Mouse (Mus musculus): ENCODE data around the gene Kdm1b. TPM values are rescaled to one million over a fixed set of nuclear protein-coding genes. Genes with fewer than 3 reads are reported as not detected.

Gene Kdm1b
- polyA plus RNA-seq, 1 experiment from 2014 or later: 14.9 TPM

DNA sequence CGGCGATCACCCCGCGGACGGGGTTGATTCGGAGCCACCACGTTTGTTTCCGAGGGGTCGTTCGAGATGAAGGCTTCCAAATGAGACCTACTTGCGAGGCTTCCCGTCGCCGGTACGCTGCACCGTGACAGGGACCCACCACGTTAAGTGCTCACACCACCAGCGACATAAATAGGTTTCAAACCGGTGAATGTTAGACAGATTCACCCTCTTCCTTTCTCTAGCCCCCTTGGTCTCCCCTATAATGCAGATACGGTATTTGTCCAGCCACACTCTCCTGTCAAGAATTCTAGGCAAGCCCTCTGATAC lies 63.2 kb downstream of the Kdm1b start:
- peaks cover 4% of the 10 kb centered on the region for H3K4me1 ChIP-seq (replicated peaks; ENCODE audit: control insufficient read depth, insufficient read depth, low read length)
- peak; percentile 33 for ATAC-seq (ENCODE audit: low FRiP score)
- peak overlapping the region; percentile 99 for H3K27ac ChIP-seq (ENCODE audit: low read depth, low read length)
- DNase-seq (ENCODE audit: low spot score): no peak
- H3K9me3 ChIP-seq (ENCODE audit: control insufficient read depth, low read length): no peaks in the 10 kb centered on the region
- H3K9ac ChIP-seq (ENCODE audit: low read depth, low read length): peak overlapping the region; percentile 99
- H3K4me3 ChIP-seq (ENCODE audit: low read depth, low read length): peak overlapping the region; percentile 98
- WGBS: 1% methylated on average over 20 of the region's 20 CpGs
- no peaks in the 10 kb centered on the region for H3K27me3 ChIP-seq (ENCODE audit: control insufficient read depth, insufficient read depth, low read length)
- H3K36me3 ChIP-seq (ENCODE audit: control insufficient read depth, insufficient read depth, low read length): no peaks in the 10 kb centered on the region
- peak overlapping the region; percentile 65 for H3K4me2 ChIP-seq (replicated peaks; ENCODE audit: low read depth, low read length)

DNA sequence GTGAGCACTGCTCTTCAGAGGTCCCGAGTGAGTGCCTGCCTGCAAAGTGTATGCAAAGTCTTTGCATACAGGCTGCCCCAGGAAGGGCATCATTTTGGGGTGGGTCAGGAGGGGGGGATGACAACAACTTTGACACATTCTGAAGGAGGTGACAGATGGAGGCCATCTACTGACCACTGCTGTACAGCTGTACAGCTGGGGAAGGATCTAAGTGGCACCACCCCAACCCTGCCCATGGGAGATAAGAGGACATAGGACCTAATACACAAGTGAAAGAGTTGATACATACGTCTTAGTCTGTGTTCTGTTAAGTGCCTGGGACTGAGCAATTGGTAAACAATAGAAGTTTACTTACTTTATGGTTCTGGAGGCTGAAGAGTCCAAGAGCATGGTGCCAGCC lies 65.9 kb downstream of the Kdm1b start:
- Histone ChIP-seq H3K4me1 (replicated peaks; ENCODE audit: control insufficient read depth, insufficient read depth, low read length) (no peaks in the 10 kb centered on the region), H3K4me3 (ENCODE audit: low read depth, low read length) (no peak overlapping the region), H3K4me2 (replicated peaks; ENCODE audit: low read depth, low read length) (no peak overlapping the region), H3K9me3 (ENCODE audit: control insufficient read depth, low read length) (no peaks in the 10 kb centered on the region), H3K27ac (ENCODE audit: low read depth, low read length) (no peak overlapping the region), H3K9ac (ENCODE audit: low read depth, low read length) (no peak overlapping the region), H3K27me3 (ENCODE audit: control insufficient read depth, insufficient read depth, low read length) (no peaks in the 10 kb centered on the region), H3K36me3 (ENCODE audit: control insufficient read depth, insufficient read depth, low read length) (no peaks in the 10 kb centered on the region)
- DNase-seq (ENCODE audit: low spot score) (no peak), ATAC-seq (ENCODE audit: low FRiP score) (no peak)
- WGBS: 80% methylated on average over 2 of the region's 2 CpGs

DNA sequence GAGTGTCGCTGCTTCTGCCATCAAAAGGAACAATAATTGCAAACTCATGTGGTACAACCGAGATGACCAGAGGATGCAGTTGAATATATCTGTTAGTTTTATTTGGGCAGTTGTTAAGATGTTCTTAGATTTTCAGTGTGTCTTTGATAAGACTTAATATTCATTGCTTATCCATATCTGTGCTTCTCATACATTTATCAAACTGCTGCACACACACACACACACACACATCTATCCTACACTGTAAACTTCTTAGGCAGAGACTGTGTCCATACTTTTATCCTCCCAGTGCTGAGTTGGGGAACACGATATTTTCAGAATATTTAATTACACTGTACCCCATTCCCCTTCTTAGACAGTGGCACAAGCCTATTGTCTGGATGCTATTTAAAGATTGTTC lies 67.9 kb downstream of the Kdm1b start:
- no peaks in the 10 kb centered on the region for H3K4me1 ChIP-seq (replicated peaks; ENCODE audit: control insufficient read depth, insufficient read depth, low read length)
- H3K9ac ChIP-seq (ENCODE audit: low read depth, low read length): no peak overlapping the region
- DNase-seq (ENCODE audit: low spot score) (no peak), ATAC-seq (ENCODE audit: low FRiP score) (no peak)
- WGBS: 85% methylated on average over 3 of the region's 3 CpGs
- no peaks in the 10 kb centered on the region for H3K36me3 ChIP-seq (ENCODE audit: control insufficient read depth, insufficient read depth, low read length)
- H3K27ac ChIP-seq (ENCODE audit: low read depth, low read length): no peak overlapping the region
- H3K4me3 ChIP-seq (ENCODE audit: low read depth, low read length): no peak overlapping the region
- no peaks in the 10 kb centered on the region for H3K9me3 ChIP-seq (ENCODE audit: control insufficient read depth, low read length)
- no peaks in the 10 kb centered on the region for H3K27me3 ChIP-seq (ENCODE audit: control insufficient read depth, insufficient read depth, low read length)
- no peak overlapping the region for H3K4me2 ChIP-seq (replicated peaks; ENCODE audit: low read depth, low read length)

DNA sequence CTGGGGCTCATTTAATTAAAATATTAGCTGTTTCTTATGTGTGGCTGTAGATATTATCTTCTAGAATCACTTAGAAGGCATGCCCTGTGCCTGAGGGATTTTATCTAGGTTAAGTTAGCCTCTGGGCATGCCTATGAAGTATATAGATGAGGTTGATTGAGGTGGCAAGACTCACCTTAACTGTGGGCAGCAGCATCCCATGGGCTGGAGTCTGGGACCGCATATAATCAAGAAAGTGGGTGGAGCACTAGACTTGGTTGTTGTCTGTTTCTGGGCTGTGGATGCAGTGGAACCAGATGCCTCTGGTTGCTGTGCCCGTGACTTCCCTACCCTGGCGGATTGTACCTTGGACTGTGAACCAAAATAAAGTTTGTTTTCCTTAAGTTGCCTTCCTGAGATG lies 68.8 kb downstream of the Kdm1b start:
- 84% methylated on average over 3 of the region's 3 CpGs for WGBS
- H3K27me3 ChIP-seq (ENCODE audit: control insufficient read depth, insufficient read depth, low read length): no peaks in the 10 kb centered on the region
- no peak overlapping the region for H3K4me2 ChIP-seq (replicated peaks; ENCODE audit: low read depth, low read length)
- DNase-seq (ENCODE audit: low spot score) (no peak), ATAC-seq (ENCODE audit: low FRiP score) (no peak)
- no peak overlapping the region for H3K4me3 ChIP-seq (ENCODE audit: low read depth, low read length)
- no peaks in the 10 kb centered on the region for H3K4me1 ChIP-seq (replicated peaks; ENCODE audit: control insufficient read depth, insufficient read depth, low read length)
- no peak overlapping the region for H3K9ac ChIP-seq (ENCODE audit: low read depth, low read length)
- no peaks in the 10 kb centered on the region for H3K9me3 ChIP-seq (ENCODE audit: control insufficient read depth, low read length)
- no peak overlapping the region for H3K27ac ChIP-seq (ENCODE audit: low read depth, low read length)
- H3K36me3 ChIP-seq (ENCODE audit: control insufficient read depth, insufficient read depth, low read length): no peaks in the 10 kb centered on the region

DNA sequence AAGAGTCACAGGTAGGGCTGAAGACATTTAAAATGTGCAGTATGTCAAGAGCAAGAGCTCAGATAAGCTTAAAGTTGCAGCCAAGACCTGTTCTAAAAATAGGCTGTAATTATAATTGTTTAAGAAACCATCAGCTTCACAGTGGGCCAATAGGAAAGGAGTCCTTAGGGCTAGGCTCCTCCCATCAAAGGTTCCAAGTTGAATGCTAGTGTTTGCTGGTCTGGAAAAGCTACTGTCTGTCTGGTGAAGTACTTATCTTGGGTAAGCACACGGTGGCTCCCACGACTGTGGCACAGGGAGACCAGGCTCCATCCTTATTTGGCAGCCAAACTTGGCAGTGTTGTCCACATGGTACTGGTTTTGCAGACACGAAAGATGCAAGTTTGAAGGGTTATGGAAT lies 69.6 kb downstream of the Kdm1b start:
- Histone ChIP-seq H3K4me3 (ENCODE audit: low read depth, low read length) (no peak overlapping the region), H3K4me1 (replicated peaks; ENCODE audit: control insufficient read depth, insufficient read depth, low read length) (no peaks in the 10 kb centered on the region), H3K27ac (ENCODE audit: low read depth, low read length) (no peak overlapping the region), H3K36me3 (ENCODE audit: control insufficient read depth, insufficient read depth, low read length) (no peaks in the 10 kb centered on the region), H3K9ac (ENCODE audit: low read depth, low read length) (no peak overlapping the region), H3K9me3 (ENCODE audit: control insufficient read depth, low read length) (no peaks in the 10 kb centered on the region), H3K27me3 (ENCODE audit: control insufficient read depth, insufficient read depth, low read length) (no peaks in the 10 kb centered on the region), H3K4me2 (replicated peaks; ENCODE audit: low read depth, low read length) (no peak overlapping the region)
- WGBS: 70% methylated on average over 3 of the region's 3 CpGs
- no peak for ATAC-seq (ENCODE audit: low FRiP score)
- no peak for DNase-seq (ENCODE audit: low spot score)

DNA sequence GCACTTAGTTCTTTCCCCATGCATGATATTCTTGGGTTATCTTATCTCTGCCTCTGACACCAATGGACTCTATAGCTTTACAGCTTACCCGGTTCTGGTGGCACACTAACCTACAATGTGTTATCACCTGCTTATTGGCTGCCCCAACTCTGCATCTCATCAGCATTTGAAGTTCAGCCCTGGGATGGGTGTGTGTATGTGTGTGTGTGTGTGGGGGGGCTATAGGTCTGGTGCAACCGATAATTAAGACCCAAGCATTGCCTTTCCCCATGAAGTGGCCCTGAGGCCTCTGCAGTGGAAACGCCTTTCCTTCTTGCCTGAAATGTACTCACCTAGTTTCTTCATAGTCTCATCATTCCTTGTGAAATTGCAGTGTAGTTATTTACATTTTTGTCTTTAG lies 72.7 kb downstream of the Kdm1b start:
- DNase-seq (ENCODE audit: low spot score): no peak
- no peak for ATAC-seq (ENCODE audit: low FRiP score)
- WGBS: 86% methylated on average over 3 of the region's 3 CpGs
- Histone ChIP-seq H3K9me3 (ENCODE audit: control insufficient read depth, low read length) (no peaks in the 10 kb centered on the region), H3K4me2 (replicated peaks; ENCODE audit: low read depth, low read length) (no peak overlapping the region), H3K9ac (ENCODE audit: low read depth, low read length) (no peak overlapping the region), H3K27ac (ENCODE audit: low read depth, low read length) (no peak overlapping the region), H3K4me1 (replicated peaks; ENCODE audit: control insufficient read depth, insufficient read depth, low read length) (no peaks in the 10 kb centered on the region), H3K36me3 (ENCODE audit: control insufficient read depth, insufficient read depth, low read length) (no peaks in the 10 kb centered on the region), H3K4me3 (ENCODE audit: low read depth, low read length) (no peak overlapping the region), H3K27me3 (ENCODE audit: control insufficient read depth, insufficient read depth, low read length) (no peaks in the 10 kb centered on the region)

DNA sequence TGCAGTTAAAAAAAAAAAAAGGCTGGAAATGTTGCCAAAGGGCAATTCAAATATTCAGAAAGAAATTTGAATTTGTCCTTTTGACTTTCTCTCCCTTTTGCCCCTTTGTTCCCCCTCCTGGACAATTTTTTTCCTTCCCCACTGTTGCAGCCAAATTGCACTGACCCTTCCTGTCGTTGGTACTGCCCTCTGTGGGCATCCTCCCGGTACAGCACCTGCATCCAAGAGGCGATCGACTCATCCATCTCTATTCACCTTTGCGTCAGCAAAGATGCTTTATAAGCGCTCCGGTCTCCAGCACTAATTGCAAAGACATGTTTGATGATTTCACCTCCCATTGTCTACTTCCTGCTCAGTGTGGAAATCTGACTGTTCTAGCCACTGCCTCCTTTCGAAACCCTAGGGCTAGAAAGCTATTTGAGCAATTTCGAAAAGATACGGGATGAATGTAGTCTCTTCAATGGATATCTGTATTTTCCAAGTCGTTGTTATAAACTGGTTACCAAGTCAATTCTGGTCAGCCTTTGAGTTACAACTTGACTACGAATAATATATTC lies 78.1 kb downstream of the Kdm1b start:
- Histone ChIP-seq H3K27ac (ENCODE audit: low read depth, low read length) (no peak overlapping the region), H3K9me3 (ENCODE audit: control insufficient read depth, low read length) (no peaks in the 10 kb centered on the region), H3K27me3 (ENCODE audit: control insufficient read depth, insufficient read depth, low read length) (peaks cover 14% of the 10 kb centered on the region), H3K4me1 (replicated peaks; ENCODE audit: control insufficient read depth, insufficient read depth, low read length) (no peaks in the 10 kb centered on the region), H3K36me3 (ENCODE audit: control insufficient read depth, insufficient read depth, low read length) (no peaks in the 10 kb centered on the region), H3K9ac (ENCODE audit: low read depth, low read length) (no peak overlapping the region), H3K4me3 (ENCODE audit: low read depth, low read length) (no peak overlapping the region), H3K4me2 (replicated peaks; ENCODE audit: low read depth, low read length) (no peak overlapping the region)
- DNase-seq (ENCODE audit: low spot score): peak; percentile 30
- no peak for ATAC-seq (ENCODE audit: low FRiP score)
- 41% methylated on average over 12 of the region's 12 CpGs for WGBS

DNA sequence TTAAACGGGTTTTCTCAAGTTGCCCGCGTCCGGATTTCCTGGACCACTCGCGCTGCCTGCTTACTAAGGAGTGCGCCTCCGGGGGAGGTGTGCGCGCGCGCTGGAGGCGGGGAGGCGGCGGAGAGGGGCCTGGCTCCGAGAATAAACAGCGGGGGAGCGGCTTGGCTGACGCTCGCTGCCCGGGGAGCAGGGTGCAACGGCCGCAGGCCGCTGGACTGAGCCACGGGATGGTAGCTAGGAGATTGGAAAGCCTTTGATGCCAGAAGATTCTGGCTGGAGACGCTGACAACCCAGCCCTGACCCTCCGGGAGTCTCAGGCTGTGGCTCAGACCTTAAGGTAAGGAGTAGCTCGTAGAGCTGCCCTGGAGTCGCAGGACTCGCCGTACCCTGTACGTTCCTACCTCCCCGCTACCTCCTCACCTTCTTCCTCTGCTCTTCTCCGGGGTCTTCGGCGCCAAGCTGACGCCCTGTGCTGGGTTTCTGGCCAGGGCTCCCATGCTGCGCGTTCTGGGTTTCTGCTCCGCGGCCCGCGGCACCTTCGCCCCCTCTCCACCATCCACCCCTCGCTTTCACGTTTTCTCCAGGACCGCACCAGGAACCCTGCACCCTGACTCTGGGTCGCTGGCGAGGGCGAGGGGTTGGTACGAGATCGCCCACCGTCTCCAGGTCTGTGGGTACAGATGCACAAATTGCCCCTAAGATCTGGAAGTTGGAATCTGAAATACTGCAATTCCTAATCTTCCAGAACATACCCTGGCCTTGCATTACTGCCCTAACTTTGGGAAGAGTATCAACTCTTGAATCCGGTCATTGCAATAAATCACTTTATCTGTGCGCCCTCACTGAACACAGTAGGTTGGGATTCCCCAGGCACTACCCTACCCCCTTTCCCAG lies 79.5 kb downstream of the Kdm1b start, which contains the start of gene Rnf144b:
Rnf144b (plus strand) TSS at position 120 of the 894 bp plus-strand sequence.
- ATAC-seq (ENCODE audit: low FRiP score): no peak
- H3K27me3 ChIP-seq (ENCODE audit: control insufficient read depth, insufficient read depth, low read length): peaks cover 14% of the 10 kb centered on the region
- peak within 1 kb of the TSS; percentile 51 for H3K4me3 ChIP-seq (ENCODE audit: low read depth, low read length)
- H3K4me1 ChIP-seq (replicated peaks; ENCODE audit: control insufficient read depth, insufficient read depth, low read length): no peaks in the 10 kb centered on the region
- no peaks in the 10 kb centered on the region for H3K9me3 ChIP-seq (ENCODE audit: control insufficient read depth, low read length)
- no peaks in the 10 kb centered on the region for H3K36me3 ChIP-seq (ENCODE audit: control insufficient read depth, insufficient read depth, low read length)
- H3K27ac ChIP-seq (ENCODE audit: low read depth, low read length): no peak within 1 kb of the TSS
- peak; percentile 61 for DNase-seq (ENCODE audit: low spot score)
- peak within 1 kb of the TSS; percentile 46 for H3K9ac ChIP-seq (ENCODE audit: low read depth, low read length)
- 2% methylated on average over 55 of the region's 55 CpGs for WGBS
- H3K4me2 ChIP-seq (replicated peaks; ENCODE audit: low read depth, low read length): peak within 1 kb of the TSS; percentile 99

DNA sequence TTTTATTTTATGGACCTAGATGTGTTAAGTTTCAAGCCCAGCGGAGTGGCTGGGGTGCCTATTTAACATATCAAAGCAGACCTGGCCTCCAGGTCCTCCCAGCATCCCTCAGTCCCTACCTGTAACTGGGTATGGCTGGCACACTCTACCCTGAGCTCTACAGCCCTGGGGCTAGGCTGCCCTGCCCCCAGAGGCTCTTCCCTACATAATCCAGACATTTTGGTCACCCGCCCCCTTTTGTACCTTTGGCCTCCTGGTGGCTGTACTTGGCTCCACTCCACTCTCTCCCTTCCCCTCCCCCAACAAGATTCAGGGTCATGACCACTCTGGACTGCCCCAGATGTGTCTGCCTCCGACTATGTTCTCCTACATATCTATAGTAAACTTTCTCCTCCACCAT lies 81.2 kb downstream of the Kdm1b start:
- 43% methylated on average over 3 of the region's 3 CpGs for WGBS
- no peaks in the 10 kb centered on the region for H3K36me3 ChIP-seq (ENCODE audit: control insufficient read depth, insufficient read depth, low read length)
- no peak for DNase-seq (ENCODE audit: low spot score)
- no peak overlapping the region for H3K27ac ChIP-seq (ENCODE audit: low read depth, low read length)
- no peak overlapping the region for H3K4me3 ChIP-seq (ENCODE audit: low read depth, low read length)
- no peaks in the 10 kb centered on the region for H3K4me1 ChIP-seq (replicated peaks; ENCODE audit: control insufficient read depth, insufficient read depth, low read length)
- ATAC-seq (ENCODE audit: low FRiP score): no peak
- H3K9me3 ChIP-seq (ENCODE audit: control insufficient read depth, low read length): no peaks in the 10 kb centered on the region
- peaks cover 14% of the 10 kb centered on the region for H3K27me3 ChIP-seq (ENCODE audit: control insufficient read depth, insufficient read depth, low read length)
- no peak overlapping the region for H3K4me2 ChIP-seq (replicated peaks; ENCODE audit: low read depth, low read length)
- no peak overlapping the region for H3K9ac ChIP-seq (ENCODE audit: low read depth, low read length)
